Mouse (Mus musculus): Measurements from ENCODE around the gene Ear6.
A peak's percentile ranks its signal among the peaks of the same experiment; 100 is the strongest.
"Not testable (repeated sequence)": the region's sequence is repeated elsewhere in the genome, so short reads cannot be mapped to it uniquely, and the experiment has no call there.

The Ear6 gene

DNA sequence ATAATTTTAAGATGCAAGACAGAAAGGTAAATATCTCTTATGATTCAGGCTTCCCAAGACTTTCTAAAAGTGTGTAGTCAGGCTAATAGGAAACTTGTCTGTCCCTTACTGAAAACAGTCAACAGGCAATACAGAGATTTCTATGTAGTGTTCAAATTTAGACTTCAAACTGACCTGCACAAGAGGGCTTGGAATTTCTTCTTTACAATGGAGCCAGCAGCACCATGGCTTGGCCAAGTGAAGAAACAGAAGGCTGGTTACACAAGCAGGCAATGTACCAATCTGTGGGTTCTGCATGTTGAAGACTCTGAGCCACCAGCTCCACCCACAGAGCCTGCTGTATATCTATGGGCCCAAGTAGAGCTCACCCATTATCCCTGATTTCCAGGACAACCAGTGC, at the start of gene Ear6:
Gene Ear6 (plus strand): TSS at position 301 of the 400 bp plus-strand sequence.
- DNase-seq (ENCODE audit: low spot score): no peak

DNA sequence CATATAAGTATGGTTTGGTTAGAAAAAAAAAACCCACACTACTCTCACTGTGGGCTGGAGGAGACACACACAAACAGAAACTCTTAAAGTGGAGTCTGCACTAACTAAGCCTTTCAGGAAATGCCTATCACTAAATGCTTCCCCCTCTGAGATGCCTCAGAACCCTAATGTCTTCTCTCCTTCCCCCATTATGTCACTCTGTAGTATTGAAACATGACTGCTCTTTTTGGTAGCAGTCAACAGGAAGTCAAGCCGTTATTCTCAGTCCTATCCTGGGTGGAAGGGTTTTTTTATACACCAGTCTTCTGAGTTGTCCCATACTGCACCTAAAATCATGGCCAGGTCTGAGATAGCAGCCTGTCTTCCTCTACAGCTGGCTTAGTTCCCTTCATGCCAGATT, 26.9 kb upstream of the Ear6 start:
- no peak for DNase-seq (ENCODE audit: low spot score)

DNA sequence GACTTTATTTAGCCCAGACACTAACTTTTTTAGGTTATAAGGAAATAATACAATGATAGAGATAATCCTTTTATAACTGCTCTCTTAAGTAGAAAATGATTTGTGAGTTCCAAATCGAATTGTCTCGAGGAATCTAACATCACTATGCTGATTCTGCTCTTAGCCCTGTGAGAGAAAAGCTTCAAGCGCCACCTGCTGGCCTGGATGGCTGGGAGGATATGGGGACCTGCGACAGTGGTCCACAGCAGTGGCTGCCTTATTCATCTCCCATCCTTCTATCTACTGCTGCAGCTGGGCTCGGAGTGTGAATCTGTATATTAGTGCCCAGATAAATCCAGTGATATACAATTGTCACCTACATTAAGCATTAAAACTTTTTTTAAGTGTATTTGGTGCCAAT, 25.7 kb upstream of the Ear6 start:
- not testable (repeated sequence) for DNase-seq (ENCODE audit: low spot score)

DNA sequence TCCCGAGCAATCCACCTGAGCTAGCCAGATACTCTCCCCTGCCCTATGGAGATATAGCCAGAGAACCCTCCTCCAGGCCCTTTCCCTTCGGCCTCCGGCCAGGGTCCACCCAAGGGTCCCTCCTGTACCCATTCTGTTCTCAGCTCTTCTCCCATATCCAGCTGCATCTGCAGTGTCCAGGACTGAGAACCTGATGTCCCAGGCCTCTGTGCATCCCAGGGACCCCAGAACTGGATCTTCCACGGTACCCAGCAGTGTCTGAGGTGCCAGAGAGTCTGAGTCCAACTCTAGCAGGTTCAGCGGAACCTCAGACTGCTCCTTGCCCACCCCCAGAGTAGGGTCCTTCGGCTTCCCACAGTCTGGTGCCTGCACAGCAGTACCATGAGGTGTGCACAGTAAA, 24.3 kb upstream of the Ear6 start:
- no peak for DNase-seq (ENCODE audit: low spot score)

DNA sequence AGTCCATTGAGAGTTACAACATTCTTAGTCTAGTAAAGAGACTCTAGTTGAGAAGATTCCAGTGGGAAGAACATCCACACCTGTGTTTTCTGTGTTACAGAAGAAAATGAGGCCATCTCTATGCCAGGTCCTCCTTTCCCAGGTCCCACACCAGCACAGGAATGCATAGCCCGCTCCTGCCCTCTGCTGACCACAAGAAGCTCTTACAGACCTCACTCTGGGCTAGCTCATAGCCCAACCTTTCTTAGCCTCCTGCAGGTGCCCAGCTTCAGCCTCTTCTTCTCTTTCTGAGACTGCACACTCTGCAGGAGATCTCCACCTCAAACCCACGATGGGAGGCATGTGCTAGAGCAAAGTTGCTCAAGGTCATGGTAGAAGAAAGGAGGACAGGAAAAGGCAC, 15.0 kb upstream of the Ear6 start:
- DNase-seq (ENCODE audit: low spot score): not testable (repeated sequence)

DNA sequence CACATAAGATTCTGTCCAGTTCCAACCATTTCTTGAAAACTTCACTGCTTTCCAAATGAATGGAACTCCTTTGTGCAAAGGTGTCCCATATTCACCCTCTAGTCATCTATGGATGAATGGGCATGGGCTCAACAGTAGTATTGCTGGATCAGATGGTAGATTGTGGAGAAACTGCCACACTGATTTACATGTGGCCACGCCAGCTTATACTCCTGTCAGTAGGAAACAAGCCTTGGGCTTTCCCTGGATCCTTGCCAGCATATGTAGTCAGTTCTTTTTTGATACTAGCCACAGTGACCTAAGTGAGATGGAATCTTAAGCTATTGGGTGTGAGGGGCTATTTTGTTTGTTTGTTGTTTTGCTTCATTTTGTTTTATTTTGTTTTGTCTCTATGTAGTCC, 11.2 kb upstream of the Ear6 start:
- no peak for DNase-seq (ENCODE audit: low spot score)

DNA sequence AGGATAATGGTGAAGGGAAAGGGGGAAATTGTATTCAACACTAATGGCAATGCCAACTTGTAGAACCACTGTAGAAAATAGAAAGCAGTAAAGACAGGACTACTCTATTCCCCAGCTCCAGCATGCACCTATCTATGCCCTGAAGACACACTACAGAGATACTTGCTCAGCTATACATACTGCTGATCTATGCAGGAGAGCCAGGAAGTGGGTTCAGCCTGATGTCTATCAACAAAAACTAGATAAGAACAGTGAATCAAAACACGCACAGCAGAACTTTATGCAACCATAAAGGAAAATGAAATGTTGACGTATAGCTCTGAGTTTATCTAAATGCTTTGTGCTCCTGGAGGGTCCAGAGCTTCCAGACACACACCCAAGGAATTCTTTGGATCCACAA, 10.7 kb upstream of the Ear6 start:
- DNase-seq (ENCODE audit: low spot score): no peak

DNA sequence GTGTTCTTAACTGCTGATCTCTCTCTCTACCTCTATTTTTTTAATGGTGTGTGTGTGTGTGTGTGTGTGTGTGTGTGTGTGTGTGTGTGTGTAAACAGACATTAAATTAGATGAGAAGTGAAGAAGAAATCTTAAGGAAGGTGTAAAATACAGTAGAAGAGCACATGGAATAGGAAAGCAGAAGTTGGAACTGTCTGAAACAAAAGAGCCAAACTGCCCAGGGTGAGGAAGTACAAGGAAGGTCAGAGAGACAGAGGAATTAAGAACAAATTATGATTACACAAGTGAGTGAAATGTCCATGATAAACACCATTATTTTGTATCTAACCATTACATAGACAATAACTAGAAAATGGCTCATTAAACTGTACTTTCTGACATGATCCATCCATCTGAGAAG, 9.6 kb upstream of the Ear6 start:
- no peak for DNase-seq (ENCODE audit: low spot score)

DNA sequence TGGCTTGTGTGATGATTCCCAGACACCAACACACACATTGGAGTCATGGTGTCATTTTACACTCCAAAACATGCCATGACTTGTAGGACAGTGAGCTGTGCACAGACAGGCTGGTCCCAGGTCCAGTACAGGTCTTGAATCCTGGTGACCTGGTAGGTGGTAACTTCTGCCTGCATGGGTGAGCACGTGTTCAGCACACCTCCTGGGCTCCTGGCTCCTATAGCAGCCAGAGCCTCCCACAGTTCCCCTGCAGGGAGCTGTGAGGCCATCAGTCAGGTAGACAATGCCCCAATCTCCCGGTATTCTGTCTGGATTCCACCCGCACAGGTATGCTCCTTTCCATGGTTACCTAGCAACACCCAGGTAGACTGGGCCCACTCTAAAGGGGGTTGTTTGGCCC, 6.9 kb upstream of the Ear6 start:
- DNase-seq (ENCODE audit: low spot score): no peak

DNA sequence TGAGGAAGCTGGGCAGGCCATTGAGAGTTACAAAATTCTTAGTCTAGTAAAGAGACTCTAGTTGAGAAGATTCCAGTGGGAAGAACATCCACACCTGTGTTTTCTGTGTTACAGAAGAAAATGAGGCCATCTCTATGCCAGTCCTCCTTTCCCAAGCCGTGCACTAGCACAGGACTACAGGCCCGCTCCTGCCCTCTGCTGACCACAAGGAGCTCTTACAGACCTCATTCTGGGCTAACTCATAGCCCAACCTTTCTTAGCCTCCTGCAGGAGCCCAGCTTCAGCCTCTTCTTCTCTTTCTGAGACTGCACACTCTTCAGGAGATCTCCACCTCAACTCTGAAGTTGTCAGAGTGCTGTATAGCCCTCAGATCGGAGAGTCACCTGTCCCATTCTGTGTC, 2.5 kb upstream of the Ear6 start:
- DNase-seq (ENCODE audit: low spot score): not testable (repeated sequence)

DNA sequence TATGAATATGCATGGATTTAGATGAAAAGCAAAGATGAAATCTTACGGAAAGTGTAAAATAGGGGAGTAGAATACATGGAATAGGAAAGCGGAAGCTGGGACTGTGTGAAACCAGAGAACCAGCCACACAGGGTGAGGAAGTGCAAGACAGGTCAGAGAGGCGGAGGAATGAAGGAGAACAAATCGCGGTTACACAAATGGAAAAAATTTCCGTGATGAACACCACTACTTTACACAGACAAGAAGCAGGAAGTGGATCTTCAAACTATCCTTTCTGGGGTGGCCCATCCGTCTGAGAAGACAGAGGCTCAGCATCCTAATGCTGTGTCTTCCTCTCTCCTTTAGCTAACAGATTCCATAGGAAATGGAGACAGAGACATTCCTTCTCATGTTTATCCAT, 1.8 kb downstream of the Ear6 start:
- not testable (repeated sequence) for DNase-seq (ENCODE audit: low spot score)

DNA sequence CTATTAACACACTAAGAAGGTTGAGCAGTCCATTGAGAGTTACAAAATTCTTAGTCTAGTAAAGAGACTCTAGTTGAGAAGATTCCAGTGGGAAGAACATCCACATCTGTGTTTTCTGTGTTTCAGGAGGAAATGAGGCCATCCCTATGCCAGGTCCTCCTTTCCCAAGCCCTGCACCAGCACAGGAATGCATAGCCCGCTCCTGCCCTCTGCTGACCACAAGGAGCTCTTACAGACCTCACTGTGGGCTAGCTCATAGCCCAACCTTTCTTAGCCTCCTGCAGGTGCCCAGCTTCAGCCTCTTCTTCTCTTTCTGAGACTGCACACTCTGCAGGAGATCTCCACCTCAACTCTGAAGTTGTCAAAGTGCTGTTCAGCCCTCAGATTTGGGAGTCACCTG, 10.1 kb downstream of the Ear6 start:
- not testable (repeated sequence) for DNase-seq (ENCODE audit: low spot score)

DNA sequence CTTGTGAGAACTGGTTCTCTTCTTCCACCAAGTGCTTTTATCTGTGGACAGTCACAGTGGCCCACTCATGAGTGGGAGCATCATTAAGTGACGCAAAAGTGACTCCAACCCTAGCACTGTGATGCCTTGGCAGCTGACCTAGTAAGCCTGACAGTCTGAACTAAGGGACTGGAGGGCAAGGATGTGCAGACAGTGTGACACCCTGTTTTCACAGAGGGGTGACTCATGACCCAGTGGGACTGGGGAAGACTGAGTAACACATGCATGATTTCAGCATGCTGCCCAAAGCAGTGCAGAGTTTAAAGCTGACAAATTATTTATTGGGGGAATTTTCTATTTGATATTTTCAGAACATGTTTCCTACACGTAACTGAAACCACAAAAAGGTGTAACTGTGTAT, 17.3 kb downstream of the Ear6 start:
- no peak for DNase-seq (ENCODE audit: low spot score)

DNA sequence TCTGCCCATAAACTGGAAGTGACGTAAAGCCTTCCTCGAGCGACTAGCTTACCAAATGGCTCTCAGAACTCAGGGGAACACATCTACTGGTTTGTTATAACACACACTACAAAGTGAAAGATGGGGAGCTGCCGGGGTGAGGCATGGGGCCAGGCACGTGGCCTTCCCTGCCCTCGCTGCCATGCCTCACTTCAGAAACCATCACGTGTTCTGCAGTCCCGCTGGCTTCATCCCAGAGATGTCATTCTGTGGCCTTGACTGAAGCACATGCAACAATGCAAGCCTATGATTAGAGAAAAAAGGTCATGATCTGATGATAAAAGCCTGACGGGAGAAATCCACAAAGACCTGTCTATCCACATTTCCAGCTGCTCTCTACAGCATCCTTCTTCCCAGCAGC, 18.2 kb downstream of the Ear6 start:
- DNase-seq (ENCODE audit: low spot score): peak; percentile 20

DNA sequence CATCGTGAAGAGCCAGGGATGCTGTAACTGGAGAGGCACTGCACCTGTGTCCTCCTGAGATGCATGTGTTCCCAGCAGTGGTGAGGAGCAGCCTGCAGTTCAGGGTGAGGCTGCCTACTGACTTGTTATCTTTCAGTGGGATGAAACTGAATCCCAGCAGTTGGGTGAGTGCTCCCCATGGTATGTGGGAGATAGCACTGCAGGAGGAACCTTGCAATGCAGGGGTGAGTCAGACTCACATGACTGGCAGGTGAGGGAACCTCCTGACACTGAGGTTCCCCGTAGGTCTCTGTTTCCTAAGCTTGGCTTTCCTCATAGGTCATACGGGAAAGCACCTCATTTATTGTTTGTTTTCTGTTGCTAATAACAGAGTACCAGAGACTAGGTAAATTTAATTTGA, 24.0 kb downstream of the Ear6 start:
- no peak for DNase-seq (ENCODE audit: low spot score)

DNA sequence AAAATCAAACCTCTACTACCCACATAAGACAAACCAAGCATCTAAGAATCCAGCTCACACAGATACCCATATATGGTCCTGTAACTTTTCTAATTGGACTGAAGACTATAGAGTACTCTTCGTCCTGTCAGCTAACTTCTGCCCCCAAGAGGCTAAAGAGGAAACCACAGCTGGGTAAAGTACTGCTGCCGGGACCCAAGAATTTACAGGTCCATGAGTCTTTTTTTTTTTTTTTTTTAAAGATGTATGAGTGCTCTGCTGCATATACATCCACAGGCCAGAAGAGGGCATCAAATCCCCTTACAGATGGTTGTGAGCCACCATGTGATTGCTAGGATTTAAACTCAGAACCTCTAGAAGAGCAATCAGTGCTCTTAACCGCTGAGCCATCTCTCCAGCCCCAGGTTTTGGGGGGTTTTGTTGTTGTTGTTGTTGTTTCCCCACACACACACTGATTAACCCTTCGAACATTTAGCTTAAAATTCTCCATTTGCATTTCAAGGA, 30.1 kb downstream of the Ear6 start:
- DNase-seq (ENCODE audit: low spot score): peak; percentile 54

DNA sequence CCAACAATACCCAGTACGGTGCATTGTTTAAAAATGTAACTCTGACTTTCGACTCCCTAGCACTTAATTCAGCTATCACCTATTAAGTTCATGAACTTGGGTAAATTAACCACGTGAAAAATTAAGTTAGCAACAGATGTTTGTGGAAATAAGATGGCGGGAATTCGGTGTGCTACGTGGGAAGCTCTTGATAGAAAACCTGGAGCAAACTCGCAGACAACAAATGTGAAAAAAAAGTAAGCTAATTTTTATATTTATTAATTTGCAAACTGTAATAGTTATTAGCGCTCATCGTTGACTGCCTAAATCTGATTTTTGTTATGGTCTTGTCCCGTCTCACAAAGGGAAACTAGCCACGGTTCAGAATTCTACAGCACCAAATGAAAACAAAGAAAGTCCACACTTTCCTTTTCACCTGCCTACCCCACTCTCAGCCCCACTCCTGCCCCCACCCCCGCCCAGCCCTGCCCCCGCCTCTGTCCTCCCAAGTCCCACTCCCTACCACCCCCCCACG, 30.6 kb downstream of the Ear6 start:
- DNase-seq (ENCODE audit: low spot score): no peak

DNA sequence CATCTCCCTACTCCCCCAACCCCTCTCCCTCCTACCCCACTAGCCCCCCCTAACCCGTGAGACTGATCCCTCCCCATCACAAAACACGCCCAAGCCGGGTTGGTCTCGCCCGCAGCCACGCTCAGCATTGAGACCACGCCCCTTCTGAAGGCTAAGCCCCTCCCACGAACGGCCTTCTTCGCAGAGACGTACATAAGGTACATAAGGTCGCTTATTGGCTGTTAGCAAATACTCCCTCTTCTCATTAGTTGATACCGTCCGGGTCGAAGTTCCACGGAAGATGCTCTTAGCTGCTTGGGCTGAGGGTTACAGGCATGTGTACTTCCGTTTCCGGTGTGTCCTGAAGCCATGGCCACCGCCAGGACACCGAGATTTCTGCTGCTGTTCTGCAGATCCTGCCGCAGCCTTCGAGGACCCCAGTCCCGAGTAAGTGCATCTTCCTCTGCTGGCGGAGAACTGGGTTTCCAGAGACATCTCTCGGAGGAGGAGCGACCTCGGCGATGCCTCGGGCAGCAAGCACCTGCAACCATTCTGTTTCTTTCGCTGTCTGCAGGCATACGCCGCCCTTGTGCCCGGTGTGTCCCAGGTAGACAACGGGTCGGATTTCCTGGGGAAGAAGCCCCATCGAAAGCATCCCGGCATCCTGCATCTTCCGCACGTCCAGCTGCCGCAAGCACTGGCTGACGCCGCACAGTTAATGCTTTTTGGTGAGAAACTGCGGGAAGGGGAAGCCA, 31.3 kb downstream of the Ear6 start, which contains the start of gene Mettl17:
Gene Mettl17 (plus strand): TSS at position 245 of the 734 bp plus-strand sequence.
- peak; percentile 92 for DNase-seq (ENCODE audit: low spot score)

DNA sequence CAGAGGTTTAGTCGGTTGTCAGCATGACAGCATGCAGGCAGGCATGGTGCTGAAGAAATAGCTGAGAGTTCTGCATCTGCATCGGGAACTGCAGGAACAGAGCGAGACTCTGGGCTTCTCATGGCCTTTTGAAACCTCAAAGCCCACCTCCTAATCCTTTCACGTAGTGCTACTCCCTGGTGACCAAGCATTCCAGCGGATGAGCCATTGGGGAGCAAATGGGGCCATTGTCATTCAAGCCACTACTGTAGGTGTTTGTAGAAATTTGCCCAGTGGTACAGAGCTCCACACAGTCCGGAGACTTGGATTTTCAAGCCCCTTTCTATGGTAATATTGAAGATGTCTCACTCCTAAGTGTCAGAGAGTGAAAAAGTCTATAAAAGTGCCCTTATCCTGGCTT, 32.6 kb downstream of the Ear6 start:
- DNase-seq (ENCODE audit: low spot score): no peak

DNA sequence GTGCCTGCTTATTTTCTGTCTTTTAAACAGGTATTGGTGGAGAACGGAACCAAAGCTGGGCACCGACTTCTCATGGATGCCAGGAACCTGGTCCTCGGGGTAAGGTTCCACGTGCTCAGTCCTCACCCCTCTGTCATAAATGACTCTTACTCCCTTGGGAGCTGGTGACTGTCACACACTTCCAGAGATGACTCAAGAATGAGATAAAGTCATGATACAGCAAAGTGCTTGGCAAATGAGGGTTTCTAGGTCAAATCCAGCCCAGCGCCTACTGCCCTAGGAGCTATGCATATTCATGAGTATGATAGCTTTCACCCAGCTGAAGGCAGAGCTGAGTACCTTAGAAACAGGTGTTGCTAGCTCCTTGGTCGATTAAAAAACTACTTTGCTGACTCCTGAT, 36.3 kb downstream of the Ear6 start:
- no peak for DNase-seq (ENCODE audit: low spot score)

DNA sequence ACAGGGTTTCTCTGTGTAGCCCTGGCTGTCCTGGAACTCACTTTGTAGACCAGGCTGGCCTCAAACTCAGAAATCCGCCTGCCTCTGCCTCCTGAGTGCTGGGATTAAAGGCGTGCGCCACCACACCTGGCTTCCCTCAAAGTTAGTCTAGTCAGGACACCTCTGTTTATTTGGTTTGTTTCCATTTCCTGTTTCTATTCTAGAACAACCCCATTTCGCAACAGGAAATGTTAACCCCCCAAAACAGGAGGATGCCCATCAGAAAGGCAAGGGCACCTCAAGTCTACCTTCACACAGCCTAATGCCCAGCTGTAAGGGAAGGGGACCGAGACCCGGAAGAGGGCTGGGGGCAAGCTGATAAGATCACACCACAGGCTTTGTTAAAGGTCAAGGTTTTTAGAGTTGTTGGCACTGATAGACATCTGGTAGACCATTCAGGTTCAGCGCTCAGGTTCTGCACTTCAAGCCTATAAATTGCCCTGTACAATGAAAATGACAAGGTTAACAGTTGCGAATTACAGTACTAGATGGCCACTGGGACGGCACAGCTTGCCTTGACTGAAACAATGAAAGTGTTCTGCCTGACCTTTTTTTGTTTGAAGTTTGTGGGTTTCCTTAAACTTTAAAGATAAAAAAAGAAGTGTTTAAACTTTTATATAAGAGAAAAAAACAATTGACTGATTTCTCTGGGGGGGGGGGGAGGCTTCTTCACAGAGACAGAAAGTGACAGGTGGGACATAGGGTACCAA, 38.9 kb downstream of the Ear6 start, which contains the start of gene Slc39a2:
Gene Slc39a2 (plus strand): TSS at position 699 of the 749 bp plus-strand sequence.
- no peak for DNase-seq (ENCODE audit: low spot score)

DNA sequence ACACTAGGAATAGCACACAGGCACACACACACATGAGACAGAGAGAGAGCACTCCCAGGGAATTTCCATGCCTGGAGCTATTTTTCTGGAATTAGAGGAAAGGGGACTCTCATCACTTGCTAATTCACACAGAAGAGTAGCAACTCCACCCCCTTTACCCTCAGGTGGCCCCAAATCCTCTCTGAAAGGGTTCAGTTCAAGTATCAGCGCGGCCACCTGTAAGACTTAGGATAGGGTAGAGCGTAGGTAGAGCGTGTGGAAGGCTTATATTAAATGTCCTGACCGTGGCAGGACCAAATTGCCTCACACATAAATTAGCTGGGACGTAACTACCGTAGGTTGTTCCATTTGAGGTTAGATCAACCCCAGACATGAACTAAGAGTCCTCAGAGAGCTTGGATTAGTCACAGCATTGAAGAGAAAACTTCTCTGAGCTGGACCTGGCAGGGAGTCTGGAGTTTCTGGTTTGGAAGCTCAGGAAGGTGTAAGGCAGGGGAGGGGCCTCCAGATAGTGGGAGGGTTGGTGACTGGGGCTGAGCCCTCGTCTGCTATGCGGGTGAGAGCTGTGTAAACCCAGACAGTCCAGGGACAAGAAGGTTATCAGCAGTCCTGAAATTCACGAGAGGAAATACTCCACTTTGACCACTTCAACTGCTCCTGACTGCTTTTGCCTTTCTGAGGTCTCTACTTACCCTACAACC, 39.7 kb downstream of the Ear6 start:
- DNase-seq (ENCODE audit: low spot score): no peak
